Mouse (Mus musculus): ENCODE measurements around the gene Prkd3. TPM values are rescaled to one million over a fixed set of nuclear protein-coding genes. Genes with fewer than 3 reads are reported as not detected.
A peak's percentile ranks its signal among the peaks of the same experiment; 100 is the strongest.

The Prkd3 gene
- polyA plus RNA-seq, 1 experiment, result not detected

DNA sequence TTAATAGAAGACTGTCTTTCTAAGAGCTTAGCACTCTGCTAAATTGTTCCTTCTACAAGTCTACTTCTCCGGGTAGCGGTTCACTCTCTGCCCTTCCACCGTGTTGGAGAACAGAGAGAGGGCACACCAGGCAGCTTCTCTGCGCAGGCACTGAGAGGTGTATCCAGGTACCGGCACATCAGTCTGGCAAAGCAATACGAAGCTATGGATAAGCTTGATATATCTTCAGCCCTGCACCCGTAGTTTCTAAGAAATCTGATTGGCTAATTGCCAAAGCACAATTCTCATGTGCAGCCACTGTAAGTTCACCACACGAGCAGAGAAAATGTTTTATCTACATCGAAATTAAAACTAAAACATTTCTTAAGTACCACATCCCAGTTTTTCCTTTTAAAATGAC, 2.2 kb downstream of the Prkd3 start:
- 39% methylated on average over 9 of the region's 9 CpGs for WGBS
- TF ChIP-seq POLR2A (IDR thresholded peaks at IDR 0.05; ENCODE audit: insufficient read depth, low read depth, low read length), result no peak
- TF ChIP-seq CTCF (IDR thresholded peaks at IDR 0.05; ENCODE audit: insufficient read depth, low read depth, low read length), result no peak
- H3K4me1 ChIP-seq (ENCODE audit: control insufficient read depth, insufficient read depth, low read length), result peaks cover 7% of the 10 kb centered on the region; the same call in 1 of the 2 replicates
- no peak overlapping the region for H3K27ac ChIP-seq (ENCODE audit: insufficient read depth, low read depth, low read length)
- peak overlapping the region; percentile 10; the same call in 1 of the 2 replicates for H3K4me3 ChIP-seq (ENCODE audit: insufficient read depth, low read depth, low read length)

DNA sequence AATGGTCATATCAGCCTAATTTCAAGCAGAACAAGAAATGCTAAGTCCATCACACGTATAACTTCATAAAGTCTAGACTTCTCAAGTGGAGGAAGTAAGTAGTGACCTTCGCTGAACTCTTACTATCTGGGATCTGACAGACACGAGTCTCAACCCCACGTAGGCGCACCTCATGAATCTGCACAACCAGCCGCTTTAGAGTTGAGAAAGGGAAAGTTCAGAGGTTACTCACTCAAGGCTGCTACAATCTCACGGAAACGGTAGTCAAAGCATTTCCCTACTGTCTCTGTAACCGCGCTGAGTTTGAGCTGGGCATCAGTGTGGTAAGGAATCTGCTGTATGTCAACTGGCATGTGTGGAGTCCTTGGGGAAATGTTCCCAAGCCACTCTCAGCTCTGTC, 4.8 kb downstream of the Prkd3 start:
- no peak overlapping the region for H3K27ac ChIP-seq (ENCODE audit: insufficient read depth, low read depth, low read length)
- H3K4me3 ChIP-seq (ENCODE audit: insufficient read depth, low read depth, low read length), result no peak overlapping the region
- WGBS, result 92% methylated on average over 10 of the region's 10 CpGs
- H3K4me1 ChIP-seq (ENCODE audit: control insufficient read depth, insufficient read depth, low read length), result peaks cover 3% of the 10 kb centered on the region; the same call in 1 of the 2 replicates
- no peak for TF ChIP-seq POLR2A (IDR thresholded peaks at IDR 0.05; ENCODE audit: insufficient read depth, low read depth, low read length)
- TF ChIP-seq CTCF (IDR thresholded peaks at IDR 0.05; ENCODE audit: insufficient read depth, low read depth, low read length), result no peak

DNA sequence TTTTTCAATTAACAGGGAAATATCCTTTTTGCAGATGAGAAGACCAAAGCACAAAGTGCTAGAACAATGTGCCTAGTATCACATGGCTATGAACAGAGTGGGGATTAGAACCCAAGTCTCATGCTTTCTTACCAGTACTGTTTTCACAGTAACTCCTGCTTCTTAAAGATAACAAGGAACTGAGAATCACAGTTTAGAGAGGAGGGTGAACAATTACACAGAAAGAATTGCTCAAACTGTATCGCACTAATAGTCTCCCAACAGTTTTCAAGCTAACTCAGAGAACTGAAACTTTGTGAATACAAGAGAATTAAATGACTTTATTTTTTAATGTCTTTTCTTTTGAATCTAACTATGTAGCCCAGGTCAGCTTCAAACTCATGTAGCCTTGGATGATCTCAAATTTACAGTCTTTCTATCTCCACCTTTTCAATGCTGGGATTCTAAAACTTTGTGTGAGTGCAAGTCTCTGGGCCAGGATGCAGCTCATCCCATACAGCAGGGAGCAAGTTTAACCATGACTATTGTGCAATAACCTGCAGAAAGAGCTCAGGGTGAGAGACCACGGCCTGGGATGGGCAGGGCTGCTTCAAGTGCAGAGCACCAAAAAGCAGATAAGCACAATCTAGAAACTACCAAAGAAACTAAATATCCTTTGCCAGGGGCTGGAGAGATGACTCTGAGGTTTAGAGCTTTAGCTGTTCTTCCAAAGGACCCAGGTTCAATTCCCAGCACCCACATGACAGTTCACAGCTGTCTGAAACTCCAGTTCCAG, 5.5 kb downstream of the Prkd3 start:
- Histone ChIP-seq H3K4me1 (ENCODE audit: control insufficient read depth, insufficient read depth, low read length) (peaks cover 2% of the 10 kb centered on the region; the same call in 1 of the 2 replicates), H3K27ac (ENCODE audit: insufficient read depth, low read depth, low read length) (no peak overlapping the region), H3K4me3 (ENCODE audit: insufficient read depth, low read depth, low read length) (no peak overlapping the region)
- 96% methylated on average over 2 of the region's 2 CpGs for WGBS
- TF ChIP-seq POLR2A (IDR thresholded peaks at IDR 0.05; ENCODE audit: insufficient read depth, low read depth, low read length) (no peak), CTCF (IDR thresholded peaks at IDR 0.05; ENCODE audit: insufficient read depth, low read depth, low read length) (no peak)

DNA sequence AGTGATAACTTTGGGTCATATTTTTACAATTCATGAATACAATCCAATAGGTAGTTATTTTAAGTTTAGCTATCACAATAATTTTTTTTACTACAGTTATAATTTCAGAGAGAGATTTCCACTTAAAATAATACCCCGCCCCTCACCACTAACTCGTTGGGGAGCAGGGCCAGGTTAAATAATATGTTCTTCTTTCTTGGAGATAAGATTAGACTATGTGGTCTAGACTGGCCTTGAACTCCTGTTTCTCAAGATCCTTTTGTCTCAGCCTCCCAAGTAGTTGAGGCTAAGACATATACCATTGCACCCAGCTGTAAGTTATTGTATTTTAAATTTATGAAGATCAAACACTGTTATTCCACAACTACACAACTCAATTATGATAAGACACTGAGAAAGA, 7.0 kb downstream of the Prkd3 start:
- Histone ChIP-seq H3K4me1 (ENCODE audit: control insufficient read depth, insufficient read depth, low read length) (peaks cover 2% of the 10 kb centered on the region; the same call in 1 of the 2 replicates), H3K27ac (ENCODE audit: insufficient read depth, low read depth, low read length) (no peak overlapping the region), H3K4me3 (ENCODE audit: insufficient read depth, low read depth, low read length) (no peak overlapping the region)
- TF ChIP-seq CTCF (IDR thresholded peaks at IDR 0.05; ENCODE audit: insufficient read depth, low read depth, low read length) (no peak), POLR2A (IDR thresholded peaks at IDR 0.05; ENCODE audit: insufficient read depth, low read depth, low read length) (no peak)
- 76% methylated on average over 2 of the region's 2 CpGs for WGBS

DNA sequence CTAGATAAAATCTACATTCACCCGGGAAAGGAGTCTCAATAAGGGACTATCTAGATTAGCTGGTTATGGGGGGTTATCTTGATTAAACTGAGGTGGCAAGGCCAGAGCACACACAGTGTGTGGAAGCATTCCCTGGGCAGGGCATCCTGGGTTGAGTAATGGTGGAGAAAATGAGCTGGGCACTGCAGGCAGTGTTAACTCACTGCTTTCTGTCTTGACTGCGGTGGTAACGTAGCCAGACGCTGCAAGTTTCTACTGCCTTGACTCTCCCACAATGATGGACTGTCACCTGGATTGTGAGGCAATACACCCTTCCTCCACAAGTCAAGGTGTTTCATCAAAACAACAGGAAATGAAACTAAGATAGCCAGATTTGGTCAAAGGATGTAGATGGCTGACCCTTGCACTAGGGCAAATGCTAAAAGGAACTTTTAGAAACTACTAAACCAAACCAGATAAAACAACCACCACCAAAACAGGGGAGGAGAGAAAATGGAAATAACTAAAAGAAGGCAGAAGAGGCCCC, 20.8 kb downstream of the Prkd3 start:
- TF ChIP-seq POLR2A (IDR thresholded peaks at IDR 0.05; ENCODE audit: insufficient read depth, low read depth, low read length) (no peak), CTCF (IDR thresholded peaks at IDR 0.05; ENCODE audit: insufficient read depth, low read depth, low read length) (no peak)
- Histone ChIP-seq H3K4me3 (ENCODE audit: insufficient read depth, low read depth, low read length) (no peak overlapping the region), H3K4me1 (ENCODE audit: control insufficient read depth, insufficient read depth, low read length) (no peaks in the 10 kb centered on the region), H3K27ac (ENCODE audit: insufficient read depth, low read depth, low read length) (no peak overlapping the region)
- WGBS, result 92% methylated on average over 4 of the region's 4 CpGs

DNA sequence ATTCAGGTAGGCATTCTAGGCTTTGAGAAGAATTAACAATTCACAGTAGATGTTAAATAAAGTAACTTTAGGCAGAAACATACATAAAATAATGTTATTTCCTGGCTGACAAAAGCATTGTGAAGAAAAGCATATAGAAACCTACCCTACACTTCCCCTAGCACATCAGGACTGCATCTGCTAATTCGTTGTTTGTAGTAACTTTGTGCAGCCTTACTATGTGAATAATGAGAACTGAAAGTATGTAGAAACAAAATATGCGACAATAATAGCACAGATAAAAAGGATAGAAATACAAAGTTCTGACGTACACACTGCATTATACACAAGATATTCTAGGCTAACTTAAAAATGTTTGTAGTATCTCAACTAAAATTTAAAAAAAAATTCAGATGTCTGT, 21.4 kb downstream of the Prkd3 start:
- Histone ChIP-seq H3K4me1 (ENCODE audit: control insufficient read depth, insufficient read depth, low read length) (no peaks in the 10 kb centered on the region), H3K4me3 (ENCODE audit: insufficient read depth, low read depth, low read length) (no peak overlapping the region), H3K27ac (ENCODE audit: insufficient read depth, low read depth, low read length) (no peak overlapping the region)
- TF ChIP-seq POLR2A (IDR thresholded peaks at IDR 0.05; ENCODE audit: insufficient read depth, low read depth, low read length) (no peak), CTCF (IDR thresholded peaks at IDR 0.05; ENCODE audit: insufficient read depth, low read depth, low read length) (no peak)
- 96% methylated on average over 3 of the region's 3 CpGs for WGBS

DNA sequence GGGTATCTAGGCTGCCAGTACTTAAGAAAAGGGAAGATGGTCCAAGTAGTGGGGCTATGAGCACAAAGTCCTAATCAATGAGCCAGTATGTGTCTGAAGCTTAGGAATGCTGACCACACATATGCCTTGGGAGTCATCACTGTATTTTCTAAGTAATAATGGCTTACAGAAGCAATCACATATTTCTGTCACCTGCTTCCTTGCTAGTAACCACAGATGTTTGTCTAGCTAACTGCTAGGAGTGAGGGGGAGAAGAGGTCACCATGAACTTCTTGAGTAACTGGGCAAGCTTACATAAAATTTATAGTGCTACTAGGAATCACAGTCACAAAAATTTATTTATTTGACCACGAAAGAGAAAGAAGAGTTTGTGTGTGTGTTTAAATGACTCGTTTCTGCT, 22.5 kb downstream of the Prkd3 start:
- H3K4me1 ChIP-seq (ENCODE audit: control insufficient read depth, insufficient read depth, low read length), result no peaks in the 10 kb centered on the region
- 76% methylated on average over 2 of the region's 2 CpGs for WGBS
- no peak for TF ChIP-seq POLR2A (IDR thresholded peaks at IDR 0.05; ENCODE audit: insufficient read depth, low read depth, low read length)
- TF ChIP-seq CTCF (IDR thresholded peaks at IDR 0.05; ENCODE audit: insufficient read depth, low read depth, low read length), result no peak
- no peak overlapping the region for H3K4me3 ChIP-seq (ENCODE audit: insufficient read depth, low read depth, low read length)
- H3K27ac ChIP-seq (ENCODE audit: insufficient read depth, low read depth, low read length), result no peak overlapping the region

DNA sequence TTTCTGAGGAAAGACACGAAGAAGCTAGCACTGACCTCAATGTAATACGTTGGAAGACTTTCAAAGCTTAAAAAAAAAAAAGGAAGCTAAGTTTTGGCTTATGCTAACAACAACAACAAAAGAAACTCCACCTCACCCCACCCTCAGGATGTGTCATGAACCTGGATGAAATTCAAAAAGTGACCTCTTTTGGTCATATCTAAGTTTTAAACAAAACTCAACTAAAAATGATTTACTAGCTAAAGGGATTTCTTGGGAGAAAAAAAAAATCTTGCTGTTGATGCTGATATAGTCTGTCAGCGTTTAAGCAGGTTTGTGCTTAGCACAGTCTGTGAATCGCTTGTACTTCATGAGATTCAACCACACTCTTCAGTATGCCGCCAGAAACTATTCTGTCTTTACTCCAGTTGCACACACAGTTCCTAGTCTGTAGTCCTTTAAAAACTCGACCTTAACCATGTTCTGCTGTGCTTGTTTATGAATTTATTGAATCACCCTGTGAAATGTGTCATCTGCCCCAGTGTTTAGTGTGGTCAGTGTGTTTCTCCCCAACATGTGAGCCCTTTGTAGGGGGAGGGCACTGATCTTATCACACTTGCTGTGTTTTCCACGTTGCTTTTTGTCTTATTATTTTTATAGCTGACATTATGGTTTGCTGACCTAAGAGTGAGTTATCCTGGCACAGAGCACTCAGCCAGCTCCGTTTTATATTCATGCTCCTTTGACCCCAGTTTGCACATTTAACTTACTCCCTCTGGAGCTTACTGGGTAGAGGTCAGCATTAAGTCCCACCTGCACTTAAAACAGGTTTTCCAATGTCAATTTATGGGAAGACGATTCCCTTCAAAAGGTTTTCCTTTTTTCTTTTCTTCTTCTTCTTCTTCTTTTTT, 25.4 kb downstream of the Prkd3 start:
- TF ChIP-seq POLR2A (IDR thresholded peaks at IDR 0.05; ENCODE audit: insufficient read depth, low read depth, low read length), result no peak
- no peak for TF ChIP-seq CTCF (IDR thresholded peaks at IDR 0.05; ENCODE audit: insufficient read depth, low read depth, low read length)
- H3K4me1 ChIP-seq (ENCODE audit: control insufficient read depth, insufficient read depth, low read length), result no peaks in the 10 kb centered on the region
- no peak overlapping the region for H3K4me3 ChIP-seq (ENCODE audit: insufficient read depth, low read depth, low read length)
- H3K27ac ChIP-seq (ENCODE audit: insufficient read depth, low read depth, low read length), result no peak overlapping the region
- WGBS, result 66% methylated on average over 9 of the region's 9 CpGs

DNA sequence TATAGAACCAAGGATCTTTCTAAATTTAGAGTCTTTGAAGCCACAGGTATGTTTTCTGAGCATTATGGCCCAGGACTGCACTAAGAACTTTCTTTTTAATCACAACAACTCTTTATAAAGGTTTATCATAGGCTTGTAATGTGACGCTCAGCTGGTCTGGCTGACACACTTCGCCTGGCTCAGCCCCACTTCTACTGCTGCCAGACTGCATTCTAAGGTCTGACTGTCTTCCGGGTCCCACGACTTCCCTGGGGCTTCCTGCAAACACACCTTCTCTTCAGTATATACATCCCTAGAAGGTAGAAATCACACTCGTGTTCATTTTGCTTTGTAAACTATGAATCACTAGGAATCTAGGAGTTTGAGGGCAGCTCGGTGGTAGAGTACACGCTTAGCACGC, 26.2 kb downstream of the Prkd3 start:
- 72% methylated on average over 8 of the region's 8 CpGs for WGBS
- no peaks in the 10 kb centered on the region for H3K4me1 ChIP-seq (ENCODE audit: control insufficient read depth, insufficient read depth, low read length)
- H3K4me3 ChIP-seq (ENCODE audit: insufficient read depth, low read depth, low read length), result no peak overlapping the region
- H3K27ac ChIP-seq (ENCODE audit: insufficient read depth, low read depth, low read length), result no peak overlapping the region; the same call in 1 of the 2 replicates
- no peak for TF ChIP-seq POLR2A (IDR thresholded peaks at IDR 0.05; ENCODE audit: insufficient read depth, low read depth, low read length)
- TF ChIP-seq CTCF (IDR thresholded peaks at IDR 0.05; ENCODE audit: insufficient read depth, low read depth, low read length), result no peak
